ENCODE assay signal across 8 mouse cellular contexts in genomic region chr5:132161338-132162205, GRCm38 (mm10).
DNase-seq lines count a peak whose midpoint lies in the region; ATAC-seq and TF ChIP-seq lines count a peak whose summit lies in the region.

No protein-coding gene starts in this region.

- H3K4me1 ChIP-seq in heart, adult 2 months (ENCODE audit: control insufficient read depth, insufficient read depth, low read length), result peaks cover 4% of the 10 kb centered on the region
- H3K4me1 ChIP-seq in forebrain, embryonic 14.5 days (ENCODE audit: control insufficient read depth, insufficient read depth, low read length), result peaks cover 19% of the 10 kb centered on the region
- peaks cover 18% of the 10 kb centered on the region for H3K4me1 ChIP-seq in hindbrain, embryonic 14.5 days (replicated peaks; ENCODE audit: control insufficient read depth, insufficient read depth, low read length)
- peaks cover 9% of the 10 kb centered on the region; the same call in 1 of the 2 replicates for H3K4me1 ChIP-seq in neural tube, embryonic 14.5 days (ENCODE audit: control insufficient read depth, insufficient read depth, low read length)

- no peak for TF ChIP-seq CTCF in heart, adult 2 months (IDR thresholded peaks at IDR 0.05)

- no peaks in the 10 kb centered on the region for H3K79me2 ChIP-seq in heart, adult 2 months (replicated peaks; ENCODE audit: control insufficient read depth, insufficient read depth, low read length)

- H3K27ac ChIP-seq in heart, adult 2 months, result no peak overlapping the region
- H3K27ac ChIP-seq in forebrain, embryonic 14.5 days (ENCODE audit: low read depth, low read length), result peak overlapping the region; percentile 5; the same call in 1 of the 2 replicates
- H3K27ac ChIP-seq in hindbrain, embryonic 14.5 days, result peak overlapping the region; percentile 10
- H3K27ac ChIP-seq in neural tube, embryonic 14.5 days (ENCODE audit: low read depth, low read length), result 0 out of 2 replicates have a peak overlapping the region, but pooled peaks have one; percentile 36

- H3K9ac ChIP-seq in heart, adult 2 months (ENCODE audit: low read depth, low read length), result no peak overlapping the region
- H3K9ac ChIP-seq in forebrain, embryonic 14.5 days (ENCODE audit: low read length), result no peak overlapping the region
- no peak overlapping the region for H3K9ac ChIP-seq in hindbrain, embryonic 14.5 days
- no peak overlapping the region for H3K9ac ChIP-seq in neural tube, embryonic 14.5 days (replicated peaks; ENCODE audit: low read depth, low read length)

- TF ChIP-seq EP300 in heart, adult 2 months (IDR thresholded peaks at IDR 0.05; ENCODE audit: insufficient read depth, low read depth, low read length), result no peak

- H3K9me3 ChIP-seq in forebrain, embryonic 14.5 days (replicated peaks; ENCODE audit: control insufficient read depth, low read length), result no peaks in the 10 kb centered on the region
- H3K9me3 ChIP-seq in hindbrain, embryonic 14.5 days (ENCODE audit: control insufficient read depth, low read length), result no peaks in the 10 kb centered on the region
- H3K9me3 ChIP-seq in neural tube, embryonic 14.5 days (ENCODE audit: control insufficient read depth, low read length), result no peaks in the 10 kb centered on the region

- peak; percentile 81 for ATAC-seq in forebrain, embryonic 14.5 days
- ATAC-seq in hindbrain, embryonic 14.5 days (ENCODE audit: low FRiP score), result no peak
- ATAC-seq in neural tube, embryonic 14.5 days (ENCODE audit: low read depth), result no peak

- no peaks in the 10 kb centered on the region for H3K27me3 ChIP-seq in heart, adult 2 months (ENCODE audit: control insufficient read depth, insufficient read depth, low read length)
- no peaks in the 10 kb centered on the region for H3K27me3 ChIP-seq in forebrain, embryonic 14.5 days (replicated peaks; ENCODE audit: control insufficient read depth, insufficient read depth, low read length)
- no peaks in the 10 kb centered on the region for H3K27me3 ChIP-seq in hindbrain, embryonic 14.5 days (ENCODE audit: control insufficient read depth, insufficient read depth, low read length)
- H3K27me3 ChIP-seq in neural tube, embryonic 14.5 days (ENCODE audit: control insufficient read depth, insufficient read depth, low read length), result no peaks in the 10 kb centered on the region

- no peak overlapping the region for H3K4me3 ChIP-seq in heart, adult 2 months
- H3K4me3 ChIP-seq in forebrain, embryonic 14.5 days (ENCODE audit: low read depth, low read length), result no peak overlapping the region
- no peak overlapping the region for H3K4me3 ChIP-seq in hindbrain, embryonic 14.5 days (replicated peaks; ENCODE audit: low read length)
- H3K4me3 ChIP-seq in neural tube, embryonic 14.5 days (ENCODE audit: low read depth, low read length), result no peak overlapping the region

- no peak for TF ChIP-seq POLR2A in heart, adult 2 months (IDR thresholded peaks at IDR 0.05; ENCODE audit: insufficient read depth, low read depth, low read length)

- intact Hi-C loops in heart, adult 2 months (cut with DNase I), result no loop called here

- WGBS in heart, adult 2 months, result 57% methylated on average over 9 of the region's 9 CpGs
- WGBS in forebrain, embryonic 14.5 days, result 32% methylated on average over 9 of the region's 9 CpGs
- WGBS in hindbrain, embryonic 14.5 days, result 37% methylated on average over 9 of the region's 9 CpGs
- 28% methylated on average over 9 of the region's 9 CpGs for WGBS in neural tube, embryonic 14.5 days

- no peak overlapping the region for H3K4me2 ChIP-seq in forebrain, embryonic 14.5 days (ENCODE audit: low read length)
- H3K4me2 ChIP-seq in hindbrain, embryonic 14.5 days (replicated peaks), result no peak overlapping the region
- H3K4me2 ChIP-seq in neural tube, embryonic 14.5 days (ENCODE audit: low read depth, low read length), result no peak overlapping the region

- peak; percentile 89 for DNase-seq in heart, adult 11 months
- no peak for DNase-seq in heart, adult 2 months
- DNase-seq in forebrain, embryonic 14.5 days (ENCODE audit: low spot score), result peak; percentile 85
- peak; percentile 52 for DNase-seq in hindbrain, embryonic 14.5 days (ENCODE audit: low spot score)
- DNase-seq in left cerebral cortex, adult 9 months (ENCODE audit: low spot score in 2 of 2), result peak; percentile 61 to 73
- DNase-seq in gastrocnemius, postnatal 25 days, result no peak
- DNase-seq in gastrocnemius, postnatal 4 days (ENCODE audit: low spot score in 2 of 2), result no peak

- H3K36me3 ChIP-seq in heart, adult 2 months (ENCODE audit: control insufficient read depth, insufficient read depth, low read length), result no peaks in the 10 kb centered on the region
- H3K36me3 ChIP-seq in forebrain, embryonic 14.5 days (ENCODE audit: control insufficient read depth, insufficient read depth, low read length), result no peaks in the 10 kb centered on the region
- H3K36me3 ChIP-seq in hindbrain, embryonic 14.5 days (replicated peaks; ENCODE audit: control insufficient read depth, insufficient read depth), result no peaks in the 10 kb centered on the region
- no peaks in the 10 kb centered on the region for H3K36me3 ChIP-seq in neural tube, embryonic 14.5 days (ENCODE audit: control insufficient read depth, insufficient read depth, low read length)

Comparison
In these comparisons a context has a peak if more than half of its experiments do, and no peak if none do; other contexts are left out.
1. DNase-seq: peak in heart, adult 11 months (single experiment), forebrain, embryonic 14.5 days (single experiment), hindbrain, embryonic 14.5 days (single experiment) and left cerebral cortex, adult 9 months (2 of 2); none in heart, adult 2 months (0 of 2), gastrocnemius, postnatal 25 days (single experiment) and gastrocnemius, postnatal 4 days (0 of 2).